Mouse (Mus musculus): ENCODE measurements around the gene Tmem189. TPM values are rescaled to one million over a fixed set of nuclear protein-coding genes. Genes with fewer than 3 reads are reported as not detected.
A peak's percentile ranks its signal among the peaks of the same experiment; 100 is the strongest.

The Tmem189 gene
- total RNA-seq, 1 experiment from 2014 or later = 22.6 TPM

DNA sequence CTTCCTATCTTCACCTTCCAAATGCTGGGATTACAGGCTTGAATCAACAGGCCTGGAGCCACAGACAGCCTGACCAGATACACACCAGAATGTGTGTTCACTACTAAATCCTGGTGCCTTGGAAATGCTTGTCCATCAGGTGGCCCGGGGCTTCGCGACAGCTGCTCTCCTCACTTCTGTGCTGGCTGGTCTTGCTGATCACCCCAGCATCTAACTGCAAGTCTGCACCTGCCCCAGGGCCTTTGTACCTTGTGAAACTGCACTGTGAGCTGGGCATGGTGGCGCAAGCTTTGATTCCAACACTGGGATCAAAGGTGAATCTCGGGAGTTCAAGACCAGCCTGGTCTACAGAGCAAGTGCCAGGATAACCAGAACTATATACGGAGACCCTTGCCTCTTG lies 47.5 kb downstream of the Tmem189 start:
- ATAC-seq (replicated peaks in 1 of 2; ENCODE audit: insufficient read depth in 1 of 2, low FRiP score in 2 of 2, low TSS enrichment in 1 of 2, low read depth in 1 of 2, poor library complexity in 2 of 2, severe bottlenecking in 2 of 2) = no peak

DNA sequence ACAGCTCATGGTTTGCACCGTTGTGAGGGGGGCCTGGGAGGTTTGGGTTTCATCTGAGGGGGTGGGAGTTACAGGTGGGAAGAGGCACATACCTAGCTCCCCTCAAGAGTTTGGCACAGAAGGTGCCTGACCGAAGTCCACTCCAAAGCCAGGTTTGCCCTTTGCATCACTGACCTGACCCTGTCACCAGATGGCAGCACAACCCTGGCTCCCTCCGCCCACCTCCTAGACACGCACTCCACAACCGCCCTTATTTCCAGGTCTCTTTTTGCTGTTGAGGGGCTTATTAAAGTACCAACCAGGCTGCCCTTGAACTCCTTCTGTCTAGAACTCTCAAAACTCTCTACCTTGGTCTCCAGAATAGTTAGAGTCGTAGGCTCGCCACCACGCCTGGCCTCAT lies 48.3 kb downstream of the Tmem189 start:
- ATAC-seq (replicated peaks in 1 of 2; ENCODE audit: insufficient read depth in 1 of 2, low FRiP score in 2 of 2, low TSS enrichment in 1 of 2, low read depth in 1 of 2, poor library complexity in 2 of 2, severe bottlenecking in 2 of 2) = peak; percentile 81

DNA sequence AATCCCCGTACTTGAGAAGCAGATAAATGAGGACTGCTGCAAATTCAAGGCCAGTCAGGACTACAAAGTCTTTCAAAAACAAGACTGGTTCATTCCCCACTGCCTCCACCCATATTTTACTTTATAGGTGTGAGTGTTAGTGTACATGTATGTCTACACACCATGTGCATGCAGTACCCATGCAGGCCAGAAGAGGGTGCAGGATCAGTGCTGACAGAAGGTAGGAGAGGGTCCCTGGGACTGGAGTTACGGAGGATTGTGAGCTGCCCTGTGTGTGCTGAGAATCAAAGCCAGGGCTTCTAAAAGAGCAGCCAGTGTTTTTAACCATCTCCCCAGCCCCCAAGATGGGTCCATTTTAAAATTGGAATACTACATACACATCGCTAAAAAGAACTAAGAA lies 49.3 kb downstream of the Tmem189 start:
- ATAC-seq (replicated peaks in 1 of 2; ENCODE audit: insufficient read depth in 1 of 2, low FRiP score in 2 of 2, low TSS enrichment in 1 of 2, low read depth in 1 of 2, poor library complexity in 2 of 2, severe bottlenecking in 2 of 2) = no peak; a peak in 1 of 4 replicates

DNA sequence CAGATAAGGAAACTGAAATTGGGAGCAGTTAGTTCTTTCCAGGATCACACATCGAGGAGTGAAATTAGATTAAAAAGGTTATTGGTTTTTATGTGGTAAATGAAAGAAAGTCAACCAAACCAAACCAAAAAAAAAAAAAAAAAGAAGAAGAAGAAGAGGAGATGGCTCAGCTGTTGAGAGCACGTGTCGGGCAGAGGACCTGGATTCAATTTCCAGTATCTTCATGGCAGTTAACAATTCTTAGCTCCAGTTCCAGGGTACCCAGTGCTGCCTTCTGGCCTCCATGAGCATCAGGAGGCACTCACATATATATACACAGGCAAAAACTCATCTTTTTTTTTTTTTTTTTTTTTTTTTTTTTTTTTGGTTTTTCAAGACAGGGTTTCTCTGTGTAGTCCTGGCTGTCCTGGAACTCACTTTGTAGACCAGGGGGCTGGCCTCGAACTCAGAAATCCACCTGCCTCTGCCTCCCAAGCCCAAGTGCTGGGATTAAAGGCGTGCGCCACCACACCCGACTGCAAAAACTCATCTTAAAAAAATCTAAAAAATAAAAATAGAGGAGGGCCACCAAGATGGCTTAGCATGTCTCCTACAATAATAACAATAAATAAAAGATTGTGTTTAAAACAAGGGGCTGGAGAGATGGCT lies 54.6 kb downstream of the Tmem189 start:
- ATAC-seq (replicated peaks in 1 of 2; ENCODE audit: insufficient read depth in 1 of 2, low FRiP score in 2 of 2, low TSS enrichment in 1 of 2, low read depth in 1 of 2, poor library complexity in 2 of 2, severe bottlenecking in 2 of 2) = no peak

DNA sequence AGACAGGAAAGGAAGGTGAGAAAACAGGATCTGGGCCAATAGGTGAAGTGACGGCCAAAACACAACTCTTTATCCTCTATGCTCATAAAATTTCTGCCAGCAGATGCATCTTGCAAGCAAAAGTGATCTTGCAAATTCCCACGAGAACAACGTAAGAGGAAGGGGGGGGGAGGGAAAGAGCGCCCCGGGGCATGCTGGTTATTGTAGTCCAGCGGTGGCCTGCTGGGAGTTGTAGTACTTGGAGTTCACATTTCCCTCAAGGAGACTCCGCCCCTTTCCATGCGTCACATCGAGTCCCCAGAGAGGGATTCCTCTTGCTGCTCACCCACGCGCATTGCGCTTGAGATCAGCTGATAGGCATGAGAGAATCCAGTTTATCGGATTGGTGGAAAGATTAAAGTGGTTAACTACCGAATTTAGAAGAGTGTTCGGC lies 55.3 kb downstream of the Tmem189 start:
- ATAC-seq (replicated peaks in 1 of 2; ENCODE audit: insufficient read depth in 1 of 2, low FRiP score in 2 of 2, low TSS enrichment in 1 of 2, low read depth in 1 of 2, poor library complexity in 2 of 2, severe bottlenecking in 2 of 2) = peak; percentile 84 to 90

DNA sequence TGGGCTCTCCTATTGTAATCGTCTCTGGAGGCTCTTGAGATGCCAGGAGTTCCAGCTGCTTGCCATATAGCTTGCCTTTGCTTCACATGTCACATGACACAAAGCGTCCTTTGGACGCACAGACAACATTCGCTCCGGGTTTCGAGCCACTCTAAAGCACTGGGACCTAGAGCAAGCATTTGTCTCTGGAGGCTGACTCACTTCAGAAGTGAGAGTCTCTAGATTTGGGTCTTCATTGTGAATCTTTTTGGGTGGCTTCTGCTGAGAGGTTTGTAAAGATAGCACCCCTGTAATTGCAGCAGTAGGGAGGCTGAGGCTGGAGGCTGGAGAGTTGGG lies 56.1 kb downstream of the Tmem189 start:
- no peak for ATAC-seq (replicated peaks in 1 of 2; ENCODE audit: insufficient read depth in 1 of 2, low FRiP score in 2 of 2, low TSS enrichment in 1 of 2, low read depth in 1 of 2, poor library complexity in 2 of 2, severe bottlenecking in 2 of 2)

DNA sequence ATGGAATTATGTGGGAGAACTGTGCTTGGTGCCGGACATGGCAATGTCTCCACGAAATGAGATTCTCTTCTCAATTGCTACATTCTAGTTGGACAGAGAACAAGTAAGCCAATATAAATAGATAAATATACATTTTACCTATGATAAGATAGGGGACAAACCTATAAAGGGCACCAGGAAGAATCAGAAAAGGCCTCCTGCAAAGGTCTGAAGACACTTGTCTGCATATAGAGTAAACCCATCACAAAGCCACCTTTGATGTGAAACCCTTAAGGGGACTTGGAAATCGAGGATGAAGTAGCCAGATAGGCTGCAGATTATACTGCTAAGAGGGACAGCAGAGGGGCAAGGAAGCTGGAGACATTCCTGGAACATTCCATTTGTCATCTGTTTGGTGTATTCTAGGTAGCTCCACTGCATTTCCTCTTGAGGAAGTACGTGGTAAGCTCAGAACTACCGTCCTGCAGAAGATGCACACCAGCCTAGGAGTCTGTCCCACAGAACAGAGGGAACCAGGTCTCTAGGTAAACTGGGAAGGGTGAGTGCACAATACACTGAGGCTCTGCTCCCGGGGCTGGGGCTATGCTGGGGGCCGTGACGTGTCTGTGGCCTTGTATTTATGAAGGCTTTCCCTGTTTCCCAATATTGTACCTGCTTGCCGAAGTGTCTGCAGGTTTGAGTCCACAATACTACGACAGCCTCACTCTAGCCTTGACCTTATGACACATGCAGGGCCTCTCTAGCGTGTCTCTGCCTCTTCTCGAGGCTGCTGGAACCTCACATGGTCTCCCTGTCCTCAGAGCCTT lies 56.7 kb downstream of the Tmem189 start:
- ATAC-seq (replicated peaks in 1 of 2; ENCODE audit: insufficient read depth in 1 of 2, low FRiP score in 2 of 2, low TSS enrichment in 1 of 2, low read depth in 1 of 2, poor library complexity in 2 of 2, severe bottlenecking in 2 of 2) = no peak

DNA sequence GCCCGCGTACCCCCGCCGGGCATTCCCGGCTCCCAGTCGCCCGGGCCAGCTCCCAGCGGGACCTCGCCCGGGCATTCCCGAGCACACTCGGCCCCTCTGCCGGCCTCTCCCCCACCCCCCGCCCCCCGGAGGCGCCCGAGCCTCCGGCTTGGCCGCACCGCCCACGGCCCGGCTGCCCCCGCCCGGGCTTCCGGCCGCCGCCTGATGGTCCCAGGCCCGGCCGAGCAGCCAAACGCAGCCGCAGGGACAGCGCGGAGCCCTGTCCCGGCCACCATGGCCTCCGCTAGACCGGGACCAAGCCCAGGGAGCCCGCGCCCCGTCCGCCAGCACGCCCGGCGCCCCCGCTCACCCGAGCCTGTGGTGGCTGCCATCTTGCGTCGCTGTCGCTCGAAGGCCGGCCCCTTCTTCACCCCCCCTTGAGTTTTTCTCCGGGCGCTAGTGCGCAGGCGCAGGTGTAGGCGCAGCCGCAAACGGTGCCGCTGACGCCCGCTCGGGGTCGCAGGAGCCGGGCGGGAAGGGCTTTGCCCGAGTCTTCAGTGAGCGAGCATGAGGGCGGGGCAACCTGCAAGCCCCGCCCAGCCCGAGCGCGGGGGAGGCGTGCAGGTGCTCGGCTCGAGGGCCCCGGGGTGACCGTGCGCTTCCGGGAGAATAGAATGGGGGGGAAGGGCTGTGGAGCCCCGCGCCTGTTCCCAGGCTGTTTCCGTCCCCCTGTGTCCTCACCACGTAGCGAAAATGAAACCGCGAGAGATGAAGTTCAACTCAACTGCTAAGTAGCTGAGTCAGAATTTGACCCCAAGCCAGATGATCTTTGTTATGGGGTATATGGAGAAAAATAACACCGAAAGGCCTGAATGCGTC lies 57.8 kb downstream of the Tmem189 start, which contains the start of gene Ube2v1:
TSS of gene Ube2v1 (minus strand) at position 505 of the 858 bp plus-strand sequence.
- ATAC-seq (replicated peaks in 1 of 2; ENCODE audit: insufficient read depth in 1 of 2, low FRiP score in 2 of 2, low TSS enrichment in 1 of 2, low read depth in 1 of 2, poor library complexity in 2 of 2, severe bottlenecking in 2 of 2) = peak; percentile 80 to 84

DNA sequence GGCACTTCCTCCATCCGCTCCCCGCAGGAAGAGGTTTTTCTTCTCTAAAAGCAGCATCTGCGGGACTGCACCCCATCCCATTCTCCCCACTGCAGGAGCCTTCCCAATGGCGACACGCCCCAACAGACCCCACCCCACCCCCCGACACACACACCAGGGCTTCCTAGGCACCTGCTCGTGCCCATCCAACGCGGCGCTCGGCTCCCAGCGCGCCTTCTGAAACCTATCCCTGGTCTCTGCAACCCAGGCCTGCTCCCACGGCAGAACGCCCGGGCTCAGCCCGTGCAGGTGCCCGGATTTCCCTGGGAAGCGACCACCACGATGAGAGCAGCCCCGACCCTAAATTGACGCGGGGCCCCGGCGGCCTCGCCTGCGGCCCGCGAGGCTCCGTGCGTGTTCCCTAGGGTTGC lies 58.4 kb downstream of the Tmem189 start:
- no peak for ATAC-seq (replicated peaks in 1 of 2; ENCODE audit: insufficient read depth in 1 of 2, low FRiP score in 2 of 2, low TSS enrichment in 1 of 2, low read depth in 1 of 2, poor library complexity in 2 of 2, severe bottlenecking in 2 of 2)

DNA sequence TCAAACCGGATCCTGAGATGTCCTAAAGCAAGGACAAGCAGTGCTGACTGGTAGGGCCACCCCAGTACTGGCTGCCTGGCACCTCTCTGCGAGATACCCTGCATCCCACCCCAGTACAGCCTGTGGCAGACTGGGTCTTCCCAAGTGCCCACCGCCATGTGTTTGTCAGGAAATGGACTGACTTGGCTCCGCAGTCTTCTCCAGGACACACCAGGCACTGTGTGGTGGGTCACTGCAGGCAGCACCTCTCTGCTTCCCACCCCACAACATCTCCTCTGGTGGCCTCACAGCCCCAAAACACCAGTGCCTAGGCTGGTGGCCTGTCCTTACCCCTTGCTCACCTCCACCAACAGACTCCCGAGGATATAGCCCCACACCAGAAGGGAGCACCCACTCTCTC lies 59.2 kb downstream of the Tmem189 start:
- no peak for ATAC-seq (replicated peaks in 1 of 2; ENCODE audit: insufficient read depth in 1 of 2, low FRiP score in 2 of 2, low TSS enrichment in 1 of 2, low read depth in 1 of 2, poor library complexity in 2 of 2, severe bottlenecking in 2 of 2)

DNA sequence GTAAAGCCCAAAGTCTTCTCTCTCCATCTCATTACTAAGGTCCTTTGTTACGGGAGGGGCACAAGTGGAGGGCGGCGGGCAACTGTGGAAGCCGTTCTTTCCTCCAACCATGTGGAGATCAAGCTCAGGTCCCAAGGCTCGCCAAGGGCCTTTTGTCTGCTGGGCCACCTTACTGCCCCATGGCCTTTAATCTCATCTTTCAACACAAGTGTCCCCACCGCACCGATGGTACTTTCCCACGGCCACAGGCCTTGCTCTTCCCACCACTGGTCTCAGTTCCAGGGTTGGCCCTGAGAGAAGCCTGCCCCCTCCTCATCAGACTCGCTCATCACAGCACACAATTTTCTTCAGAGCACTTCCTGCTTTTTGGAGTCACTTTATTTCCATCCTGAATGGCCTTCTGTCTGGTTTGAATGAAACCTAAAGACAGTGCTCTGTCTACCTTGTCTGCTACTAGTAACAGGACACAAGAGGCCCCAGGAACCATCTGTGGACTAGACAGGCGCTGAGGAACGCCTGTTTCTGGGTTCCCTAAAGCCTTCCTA lies 59.9 kb downstream of the Tmem189 start:
- ATAC-seq (replicated peaks in 1 of 2; ENCODE audit: insufficient read depth in 1 of 2, low FRiP score in 2 of 2, low TSS enrichment in 1 of 2, low read depth in 1 of 2, poor library complexity in 2 of 2, severe bottlenecking in 2 of 2) = no peak

DNA sequence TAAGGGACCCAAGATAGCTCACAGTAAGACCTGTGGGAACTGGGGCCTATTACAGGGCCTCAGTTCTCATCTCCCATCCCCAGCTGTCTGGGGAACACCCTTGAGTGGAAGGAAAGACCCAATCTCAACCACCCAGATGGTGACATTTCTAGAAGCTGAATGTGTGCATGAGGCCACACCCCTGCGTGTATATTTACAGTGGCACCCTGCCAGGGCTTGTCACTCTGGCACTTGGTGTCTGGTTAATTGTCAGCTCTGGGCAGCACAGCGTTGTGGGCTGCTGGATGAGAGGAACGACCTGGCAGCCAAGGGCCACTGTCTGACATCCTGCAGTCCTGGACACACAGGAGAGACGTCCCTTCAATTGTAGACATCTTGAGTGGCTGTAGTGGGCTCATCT lies 60.8 kb downstream of the Tmem189 start:
- ATAC-seq (replicated peaks in 1 of 2; ENCODE audit: insufficient read depth in 1 of 2, low FRiP score in 2 of 2, low TSS enrichment in 1 of 2, low read depth in 1 of 2, poor library complexity in 2 of 2, severe bottlenecking in 2 of 2) = peak in 1 of 2 experiments; percentile 14; a peak in 1 of 4 replicates

DNA sequence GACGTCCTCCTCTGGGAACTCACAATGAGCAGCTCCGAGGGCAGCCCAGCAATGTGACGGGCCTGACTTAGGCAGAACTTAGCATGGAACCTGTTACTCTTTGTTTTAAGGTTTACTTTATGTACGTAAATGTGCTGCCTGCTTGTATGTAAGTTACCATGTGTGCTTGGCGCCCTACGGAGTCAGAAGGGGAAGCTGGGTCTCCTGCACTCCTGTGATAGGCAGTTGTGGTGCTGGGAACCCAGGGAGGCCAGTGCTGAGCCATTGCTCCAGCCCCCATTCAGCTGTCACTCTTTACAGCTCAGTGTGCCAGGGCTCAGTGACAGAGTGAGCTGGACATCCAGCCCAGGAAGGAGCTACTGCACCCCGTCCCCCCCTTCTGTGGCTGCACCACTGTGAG lies 62.6 kb downstream of the Tmem189 start:
- ATAC-seq (replicated peaks in 1 of 2; ENCODE audit: insufficient read depth in 1 of 2, low FRiP score in 2 of 2, low TSS enrichment in 1 of 2, low read depth in 1 of 2, poor library complexity in 2 of 2, severe bottlenecking in 2 of 2) = no peak

DNA sequence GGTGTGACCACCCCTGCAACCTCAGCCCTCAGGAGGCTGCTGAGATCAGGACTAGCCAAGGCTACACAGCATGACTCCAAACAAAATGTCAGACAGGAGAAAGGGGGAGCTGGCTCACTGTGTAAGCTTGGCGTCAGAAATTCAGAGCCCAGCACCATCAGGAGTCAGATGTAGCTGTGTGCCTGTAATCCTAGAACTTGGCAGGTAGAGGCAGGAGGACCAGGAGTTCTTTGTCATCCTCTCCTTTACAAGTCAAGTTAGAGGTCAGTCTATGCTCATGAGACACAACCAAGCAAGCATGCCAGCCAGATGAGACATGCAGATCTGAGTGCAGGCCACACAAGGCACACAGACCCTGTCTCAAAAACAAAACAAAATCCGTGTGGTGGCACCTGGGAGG lies 64.0 kb downstream of the Tmem189 start:
- ATAC-seq (replicated peaks in 1 of 2; ENCODE audit: insufficient read depth in 1 of 2, low FRiP score in 2 of 2, low TSS enrichment in 1 of 2, low read depth in 1 of 2, poor library complexity in 2 of 2, severe bottlenecking in 2 of 2) = no peak

DNA sequence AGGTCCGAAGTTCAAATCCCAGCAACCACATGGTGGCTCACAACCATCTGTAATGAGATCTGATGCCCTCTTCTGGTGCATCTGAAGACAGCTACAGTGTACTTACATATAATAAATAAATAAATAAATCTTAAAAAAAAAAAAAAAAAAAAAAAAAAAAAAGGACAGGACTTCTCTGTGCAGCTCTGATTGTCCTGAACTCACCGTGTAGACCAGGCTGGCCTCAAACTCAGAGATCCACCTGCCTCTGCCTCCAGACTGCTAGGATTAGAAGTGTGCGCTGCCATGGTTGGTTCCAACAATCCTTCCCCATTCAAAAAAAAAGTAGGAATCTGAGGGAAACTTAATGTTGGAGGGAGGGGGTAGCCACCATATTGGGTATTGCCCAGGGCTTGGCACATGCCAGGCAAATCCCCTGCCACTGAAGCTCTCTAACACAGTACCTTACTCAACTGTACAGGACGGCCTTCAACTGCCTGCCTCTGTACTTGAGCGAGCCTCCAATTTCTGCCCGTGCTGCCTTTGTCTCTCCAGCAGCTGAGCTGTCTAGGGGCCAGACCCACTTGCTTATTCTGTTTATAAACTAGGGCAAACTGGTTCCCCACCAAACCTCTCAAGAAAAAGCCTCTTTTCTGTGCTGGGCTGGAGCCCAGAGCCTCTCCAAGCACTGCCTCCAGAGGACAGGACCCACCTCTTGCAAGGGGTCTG lies 65.1 kb downstream of the Tmem189 start:
- no peak for ATAC-seq (replicated peaks in 1 of 2; ENCODE audit: insufficient read depth in 1 of 2, low FRiP score in 2 of 2, low TSS enrichment in 1 of 2, low read depth in 1 of 2, poor library complexity in 2 of 2, severe bottlenecking in 2 of 2)

DNA sequence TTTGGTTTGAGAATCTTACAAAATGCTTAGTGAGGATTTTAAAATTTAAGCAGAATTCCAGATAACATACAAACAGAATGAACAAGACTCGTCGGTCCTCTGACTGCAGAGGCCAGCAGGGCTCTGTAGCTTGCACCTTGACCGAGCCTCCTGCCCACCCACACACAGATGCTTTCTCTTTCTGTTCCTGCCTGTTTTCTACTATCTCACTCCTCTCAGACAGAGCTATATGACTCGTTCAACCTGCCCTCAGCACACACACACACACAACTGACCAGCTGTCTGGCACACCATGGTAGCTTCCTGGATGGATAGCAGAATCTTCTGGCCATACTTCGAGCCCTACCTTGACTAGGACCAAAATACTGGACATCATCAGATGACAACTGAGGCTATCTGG lies 66.7 kb downstream of the Tmem189 start:
- ATAC-seq (replicated peaks in 1 of 2; ENCODE audit: insufficient read depth in 1 of 2, low FRiP score in 2 of 2, low TSS enrichment in 1 of 2, low read depth in 1 of 2, poor library complexity in 2 of 2, severe bottlenecking in 2 of 2) = no peak

DNA sequence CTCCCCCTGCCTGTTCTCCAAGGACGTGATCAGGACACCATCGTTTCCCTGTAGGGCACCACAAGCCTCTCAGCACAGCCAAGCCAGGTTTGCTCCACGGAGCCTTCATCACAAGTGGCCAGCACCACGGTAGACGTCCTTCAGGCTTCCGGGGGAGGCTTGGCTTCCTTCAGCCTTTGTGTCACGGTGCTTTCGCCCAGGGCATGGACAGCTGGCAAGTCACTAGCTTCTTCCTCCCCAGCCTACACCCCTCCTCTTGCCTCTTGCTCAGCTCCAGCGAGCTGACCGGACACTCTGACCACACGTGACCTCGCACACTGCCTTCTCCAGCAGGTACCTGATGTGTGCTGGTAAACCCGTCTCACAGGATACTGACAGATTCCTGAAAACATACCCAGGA lies 67.3 kb downstream of the Tmem189 start:
- ATAC-seq (replicated peaks in 1 of 2; ENCODE audit: insufficient read depth in 1 of 2, low FRiP score in 2 of 2, low TSS enrichment in 1 of 2, low read depth in 1 of 2, poor library complexity in 2 of 2, severe bottlenecking in 2 of 2) = no peak

Measured in hematopoietic stem cell, adult 5-6 weeks (primary cell).